Mouse (Mus musculus) MN1 (cell line): ENCODE results near the gene Senp1.

Source experiments
- DNase-seq: peaks from one replicate; pipeline ENCODE4 v3.0.0-alpha.2; 2016; ENCODE audit warnings: low spot score

Senp1 gene

GRCm38 (mm10) chr15:98107703-98108296 is 14.3 kb upstream of the Senp1 start:
- DNase-seq: peak; percentile 37

- DNase-seq: no peak
Observed at GRCm38 (mm10) chr15:98107230-98107629, 13.7 kb upstream of the Senp1 start.

GRCm38 (mm10) chr15:98106506-98106905 is 13.0 kb upstream of the Senp1 start:
- DNase-seq: peak; percentile 58

- no peak for DNase-seq
Observed at GRCm38 (mm10) chr15:98102401-98102800, 8.9 kb upstream of the Senp1 start.

- no peak for DNase-seq
Observed at GRCm38 (mm10) chr15:98098519-98098918, 5.0 kb upstream of the Senp1 start.

GRCm38 (mm10) chr15:98096957-98097356 is 3.4 kb upstream of the Senp1 start:
- DNase-seq: no peak

GRCm38 (mm10) chr15:98094905-98095304 is 1.4 kb upstream of the Senp1 start:
- DNase-seq: no peak

GRCm38 (mm10) chr15:98092372-98093120 is 998 bp downstream of the Senp1 start, which contains the start of gene Pfkm:
TSS of gene Pfkm (plus strand) at chr15:98092589.
- no peak for DNase-seq

- no peak for DNase-seq
Observed at GRCm38 (mm10) chr15:98091841-98092240, 1.7 kb downstream of the Senp1 start.

- DNase-seq: peak; percentile 46
Observed at GRCm38 (mm10) chr15:98089421-98090183, 3.9 kb downstream of the Senp1 start.

GRCm38 (mm10) chr15:98088889-98089288 is 4.7 kb downstream of the Senp1 start:
- DNase-seq: no peak

GRCm38 (mm10) chr15:98076901-98077300 is 16.6 kb downstream of the Senp1 start:
- DNase-seq: no peak

GRCm38 (mm10) chr15:98075034-98075433 is 18.5 kb downstream of the Senp1 start:
- no peak for DNase-seq

- no peak for DNase-seq
Observed at GRCm38 (mm10) chr15:98074521-98074920, 19.0 kb downstream of the Senp1 start.

GRCm38 (mm10) chr15:98070376-98070775 is 23.2 kb downstream of the Senp1 start:
- no peak for DNase-seq

GRCm38 (mm10) chr15:98069566-98070245 is 23.8 kb downstream of the Senp1 start:
- no peak for DNase-seq

GRCm38 (mm10) chr15:98068506-98068905 is 25.0 kb downstream of the Senp1 start:
- DNase-seq: no peak

GRCm38 (mm10) chr15:98067492-98067891 is 26.1 kb downstream of the Senp1 start:
- DNase-seq: no peak

GRCm38 (mm10) chr15:98066602-98067001 is 26.9 kb downstream of the Senp1 start:
- no peak for DNase-seq

GRCm38 (mm10) chr15:98065881-98066280 is 27.7 kb downstream of the Senp1 start:
- no peak for DNase-seq

GRCm38 (mm10) chr15:98055246-98055645 is 38.3 kb downstream of the Senp1 start:
- DNase-seq: peak; percentile 58

GRCm38 (mm10) chr15:98051685-98052084 is 41.9 kb downstream of the Senp1 start:
- no peak for DNase-seq
